Mouse (Mus musculus) kidney, adult 2 months (tissue): ENCODE data around the gene Cltb.

Source experiments
- CTCF ChIP-seq: fragments of 200-500 bp; conservative IDR thresholded peaks from 2 replicates; pipeline ENCODE4 v1.5.1; 2011; ENCODE audit warnings: low read depth, mild to moderate bottlenecking, control low read depth, low read length, moderate library complexity, mixed read lengths; ENCODE audit not compliant: insufficient read depth, insufficient read length
- POLR2A ChIP-seq: fragments of 200-500 bp; IDR thresholded peaks from one replicate; pipeline ENCODE4 v1.6.1; 2011; ENCODE audit warnings: low read depth, low read length, control low read depth

- TF ChIP-seq CTCF (no peak), POLR2A (no peak)
These were observed 17.5 kb downstream of the Cltb start for GRCm38 (mm10) chr13:54593617-54594016.
